Mouse (Mus musculus): ENCODE data around the gene Cux2.
A peak's percentile ranks its signal among the peaks of the same experiment; 100 is the strongest.
"Not testable (repeated sequence)": the region's sequence is repeated elsewhere in the genome, so short reads cannot be mapped to it uniquely, and the experiment has no call there.

Cux2 gene

DNA sequence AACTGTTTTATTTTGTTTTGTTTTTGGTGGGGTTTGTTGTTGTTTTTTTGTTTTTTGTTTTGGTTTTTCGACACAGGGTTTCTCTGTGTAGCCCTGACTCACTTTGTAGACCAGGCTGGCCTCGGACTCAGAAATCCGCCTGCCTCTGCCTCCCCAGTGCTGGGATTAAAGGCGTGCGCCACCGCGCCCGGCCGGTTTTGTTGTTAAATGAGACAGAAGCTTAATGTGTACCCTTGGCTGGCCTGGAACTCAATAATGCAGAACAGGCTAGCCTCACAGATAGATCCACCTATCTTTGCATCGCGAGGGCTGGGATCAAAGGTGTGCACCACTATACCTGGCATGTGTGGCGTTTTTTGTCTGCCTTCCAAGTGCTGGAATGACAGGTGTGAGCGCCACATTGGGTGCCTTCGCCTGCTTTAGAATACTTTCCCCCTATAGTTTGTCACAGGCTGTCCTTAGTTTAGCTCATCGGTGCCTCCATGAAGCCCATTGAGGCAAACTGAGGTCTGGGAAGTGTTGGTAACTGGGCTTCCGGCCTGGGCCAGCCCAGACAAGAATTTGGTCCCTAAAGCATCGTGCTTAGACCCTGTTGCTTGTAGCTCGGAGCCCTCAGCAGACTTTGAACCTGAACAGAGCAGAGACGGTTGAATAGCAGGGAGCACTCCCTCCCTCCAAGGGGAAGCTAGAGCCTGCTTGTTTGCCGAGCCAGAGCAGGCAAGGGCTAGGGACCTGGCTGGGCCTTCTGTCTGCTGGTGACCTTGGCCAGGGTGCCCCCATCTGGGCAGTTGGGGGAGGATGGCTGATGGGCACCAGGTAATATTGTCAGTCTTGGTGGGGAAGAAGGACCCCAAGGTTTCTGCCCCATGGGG lies 200.2 kb downstream of the Cux2 start:
- peak; percentile 59 for DNase-seq (ENCODE audit: low read depth, low spot score)
- H3K36me3 ChIP-seq (ENCODE audit: control insufficient read depth, insufficient read depth, low read length, poor library complexity, severe bottlenecking) = no peaks in the 10 kb centered on the region

DNA sequence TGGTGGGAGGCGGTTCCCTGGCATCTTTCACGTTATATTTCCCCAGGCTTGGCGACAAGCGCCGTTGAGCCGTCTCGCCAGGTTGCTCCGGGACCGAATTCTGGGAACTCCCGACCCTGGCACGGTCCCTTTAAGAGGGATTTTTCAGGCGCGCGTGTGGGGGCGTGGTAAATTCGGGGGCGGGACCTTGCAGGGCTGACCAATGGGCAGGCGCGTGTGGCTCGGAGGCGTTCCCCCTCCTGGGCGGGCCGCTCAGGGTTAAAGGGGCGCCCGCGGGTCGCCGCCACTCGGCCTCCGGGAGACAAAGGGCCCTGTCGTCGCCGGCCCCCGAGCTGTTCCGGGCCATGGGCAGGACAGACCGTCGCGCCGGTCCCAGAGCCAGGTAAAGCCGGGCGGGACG lies 201.2 kb downstream of the Cux2 start, which contains the start of gene Pheta1:
Pheta1 (plus strand) TSS at position 242 of the 400 bp plus-strand sequence.
- H3K27me3 ChIP-seq (ENCODE audit: control insufficient read depth, insufficient read depth, low read length, poor library complexity, severe bottlenecking) = no peaks in the 10 kb centered on the region
- peak; percentile 91 for DNase-seq (ENCODE audit: low read depth, low spot score)

More for the DNA sequence above, 200.2 kb downstream of the Cux2 start:
- no peaks in the 10 kb centered on the region for H3K27me3 ChIP-seq (ENCODE audit: control insufficient read depth, insufficient read depth, low read length, poor library complexity, severe bottlenecking)

DNA sequence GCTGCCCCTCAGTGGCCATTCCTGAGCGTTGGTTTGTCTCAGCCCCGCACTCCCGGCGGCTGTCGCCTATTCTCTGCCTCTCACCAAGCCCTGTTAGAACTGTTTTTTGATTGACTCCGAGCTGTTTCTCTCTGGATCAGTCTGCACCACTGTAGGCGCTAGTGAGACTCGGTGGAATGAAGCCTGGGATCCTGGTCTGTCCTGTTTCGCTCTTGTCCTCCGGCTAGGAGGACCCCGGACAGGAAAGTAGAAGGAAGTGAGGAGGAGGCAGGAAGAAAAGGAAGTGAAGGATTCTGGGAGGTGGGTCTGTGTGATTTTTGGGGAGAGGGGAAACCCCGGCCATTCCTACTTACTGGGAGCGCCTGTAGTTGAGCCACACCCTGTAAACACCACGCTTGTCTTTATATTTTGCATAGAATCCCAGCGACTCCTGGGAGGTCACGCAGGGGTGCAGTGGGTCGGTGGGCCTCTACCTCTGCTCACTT lies 201.8 kb downstream of the Cux2 start:
- Histone ChIP-seq H3K27me3 (ENCODE audit: control insufficient read depth, insufficient read depth, low read length, poor library complexity, severe bottlenecking) (no peaks in the 10 kb centered on the region), H3K36me3 (ENCODE audit: control insufficient read depth, insufficient read depth, low read length, poor library complexity, severe bottlenecking) (no peaks in the 10 kb centered on the region)
- peak; percentile 47 for DNase-seq (ENCODE audit: low read depth, low spot score)

More for the DNA sequence above, 201.2 kb downstream of the Cux2 start, which contains the start of gene Pheta1:
- no peaks in the 10 kb centered on the region for H3K36me3 ChIP-seq (ENCODE audit: control insufficient read depth, insufficient read depth, low read length, poor library complexity, severe bottlenecking)

DNA sequence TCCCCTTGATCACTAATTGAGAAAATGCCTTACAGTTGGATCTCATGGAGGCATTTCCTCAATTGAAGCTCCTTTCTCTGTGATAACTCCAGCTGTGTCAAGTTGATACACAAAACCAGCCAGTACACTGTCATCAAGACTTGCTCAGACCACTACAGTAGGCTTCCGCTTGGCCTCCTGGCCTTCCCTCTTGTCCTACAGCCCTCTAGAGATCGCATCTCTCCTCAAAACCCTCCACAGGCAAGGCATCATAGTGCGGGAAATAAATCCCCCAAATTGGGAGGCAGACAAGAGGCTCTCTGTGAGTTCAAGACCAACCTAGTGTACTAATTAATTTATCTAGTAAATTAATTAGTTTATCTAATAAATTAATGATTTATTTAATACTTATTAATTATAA lies 202.6 kb downstream of the Cux2 start:
- H3K27me3 ChIP-seq (ENCODE audit: control insufficient read depth, insufficient read depth, low read length, poor library complexity, severe bottlenecking); DNase-seq (ENCODE audit: low read depth, low spot score); H3K36me3 ChIP-seq (ENCODE audit: control insufficient read depth, insufficient read depth, low read length, poor library complexity, severe bottlenecking): not testable (repeated sequence)

DNA sequence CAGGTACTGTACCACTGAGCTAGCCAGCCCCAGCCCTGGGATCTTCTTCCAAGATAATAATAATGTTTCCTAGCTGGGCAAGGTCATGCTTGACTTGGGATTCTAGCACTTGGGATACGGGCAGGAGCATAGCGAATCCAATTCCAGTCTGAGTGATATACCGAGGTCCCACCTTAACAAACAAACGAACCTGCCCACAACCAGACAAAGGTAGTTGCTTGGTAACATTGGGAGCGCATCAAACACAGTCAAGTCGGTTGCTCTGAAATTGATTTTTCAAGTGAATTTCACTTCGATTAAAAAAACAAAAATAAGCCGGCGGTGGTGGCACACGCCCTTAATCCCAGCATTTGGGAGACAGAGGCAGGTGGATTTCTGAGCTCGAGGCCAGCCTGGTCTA lies 203.6 kb downstream of the Cux2 start:
- Histone ChIP-seq H3K36me3 (ENCODE audit: control insufficient read depth, insufficient read depth, low read length, poor library complexity, severe bottlenecking) (no peaks in the 10 kb centered on the region), H3K27me3 (ENCODE audit: control insufficient read depth, insufficient read depth, low read length, poor library complexity, severe bottlenecking) (no peaks in the 10 kb centered on the region)
- DNase-seq (ENCODE audit: low read depth, low spot score) = no peak

DNA sequence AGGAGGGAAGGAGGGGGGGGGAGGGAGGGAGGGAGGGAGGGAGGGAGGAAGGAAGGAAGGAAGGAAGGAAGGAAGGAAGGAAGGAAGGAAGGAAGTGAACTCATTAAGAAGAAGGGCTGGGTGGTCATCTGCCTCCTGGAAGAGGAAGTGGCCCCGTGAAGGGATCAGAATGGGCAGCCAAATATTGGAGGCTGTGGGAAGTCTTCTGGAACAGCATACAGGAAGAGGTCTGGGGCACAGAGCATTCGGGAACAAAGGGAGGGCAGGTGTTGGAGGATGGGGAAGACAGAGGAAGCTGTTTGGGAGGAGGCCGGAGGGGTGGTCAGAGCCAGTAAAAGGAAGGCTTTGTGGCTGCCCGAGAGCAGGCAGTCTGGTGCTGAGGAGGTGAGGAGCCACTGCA lies 204.5 kb downstream of the Cux2 start:
- DNase-seq (ENCODE audit: low read depth, low spot score) = peak; percentile 39
- no peaks in the 10 kb centered on the region for H3K36me3 ChIP-seq (ENCODE audit: control insufficient read depth, insufficient read depth, low read length, poor library complexity, severe bottlenecking)
- H3K27me3 ChIP-seq (ENCODE audit: control insufficient read depth, insufficient read depth, low read length, poor library complexity, severe bottlenecking) = no peaks in the 10 kb centered on the region

DNA sequence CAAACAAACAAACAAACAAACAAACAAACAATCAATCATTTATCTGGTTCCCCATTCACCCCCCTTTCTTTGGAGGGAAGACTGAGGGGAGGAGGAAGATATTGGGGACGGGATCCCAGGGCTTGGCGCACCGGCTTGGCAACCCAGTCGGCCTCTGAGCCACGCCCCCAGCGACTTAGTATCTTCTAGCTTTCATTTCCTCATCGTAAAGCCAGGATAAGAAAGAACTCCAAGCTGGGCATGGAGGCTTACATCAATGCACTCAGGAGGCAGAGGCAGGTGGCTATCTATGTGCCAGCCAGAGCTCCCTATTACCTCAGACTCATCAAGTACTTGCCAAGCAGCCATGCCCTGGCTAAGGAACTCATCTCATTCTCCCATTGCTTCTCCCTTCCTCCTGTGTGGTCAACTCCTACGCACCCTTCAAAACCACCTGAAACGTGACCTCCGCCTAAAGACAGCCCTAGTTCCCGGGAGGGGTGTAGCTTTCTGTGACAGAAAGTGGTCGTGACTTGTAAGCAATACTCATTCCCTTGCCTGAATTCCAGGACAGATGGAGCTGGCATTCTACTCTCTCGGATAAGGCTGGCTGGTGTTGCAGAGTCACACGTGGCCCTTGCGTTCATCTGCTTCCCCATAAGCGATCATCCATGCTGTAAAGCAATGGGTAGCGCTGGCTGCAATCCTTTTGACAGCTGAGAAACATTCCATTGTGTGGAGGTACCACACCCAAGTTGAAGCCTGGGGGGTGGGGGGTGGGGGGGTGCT lies 206.6 kb downstream of the Cux2 start:
- no peak for DNase-seq (ENCODE audit: low read depth, low spot score)
- H3K36me3 ChIP-seq (ENCODE audit: control insufficient read depth, insufficient read depth, low read length, poor library complexity, severe bottlenecking) = no peaks in the 10 kb centered on the region
- no peaks in the 10 kb centered on the region for H3K27me3 ChIP-seq (ENCODE audit: control insufficient read depth, insufficient read depth, low read length, poor library complexity, severe bottlenecking)

DNA sequence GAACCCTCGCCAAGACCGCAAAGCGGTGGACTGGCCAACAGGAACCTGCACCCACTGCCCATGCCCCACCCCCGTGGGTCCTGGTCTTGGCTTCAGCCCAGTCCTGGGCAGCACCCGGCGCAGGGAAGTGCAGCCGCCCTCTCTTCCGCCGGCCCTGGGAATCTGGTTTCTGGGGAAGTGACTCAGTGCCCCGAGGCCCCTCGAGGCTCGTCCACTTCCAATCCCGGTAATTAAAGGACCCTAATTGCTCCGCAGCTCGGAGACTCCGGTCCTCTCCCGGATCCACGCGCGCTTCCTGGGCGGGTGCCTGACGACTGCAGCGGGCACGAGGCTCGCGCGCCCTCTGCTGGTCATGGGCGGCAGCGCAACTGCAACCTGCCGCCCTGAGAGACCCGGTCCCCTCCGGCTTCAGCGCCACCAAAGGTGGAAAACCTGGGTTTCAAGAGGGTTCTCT lies 207.2 kb downstream of the Cux2 start:
- H3K27me3 ChIP-seq (ENCODE audit: control insufficient read depth, insufficient read depth, low read length, poor library complexity, severe bottlenecking) = no peaks in the 10 kb centered on the region
- peak; percentile 88 for DNase-seq (ENCODE audit: low read depth, low spot score)

DNA sequence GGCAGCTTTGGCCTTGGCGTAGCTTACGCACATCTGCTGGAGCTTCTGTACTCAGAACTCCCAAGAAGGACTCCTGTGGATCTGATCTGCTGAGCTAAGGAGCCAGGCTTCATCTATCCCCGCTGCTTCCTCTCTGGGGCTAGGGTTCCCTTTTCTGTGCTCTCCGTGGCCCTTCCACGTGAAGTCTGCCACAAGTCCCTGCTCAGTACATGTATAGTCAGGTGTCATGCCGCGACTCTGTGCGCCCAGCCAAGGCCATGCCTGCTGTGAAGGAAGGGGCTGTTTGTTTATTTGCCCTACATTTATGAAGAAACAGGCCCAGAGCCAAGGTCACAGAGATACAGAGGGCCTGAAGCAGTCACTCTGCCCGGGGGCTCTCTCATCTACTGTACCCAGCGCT lies 207.9 kb downstream of the Cux2 start:
- H3K27me3 ChIP-seq (ENCODE audit: control insufficient read depth, insufficient read depth, low read length, poor library complexity, severe bottlenecking) = no peaks in the 10 kb centered on the region
- peak; percentile 43 for DNase-seq (ENCODE audit: low read depth, low spot score)

More for the DNA sequence above, 207.2 kb downstream of the Cux2 start:
- no peaks in the 10 kb centered on the region for H3K36me3 ChIP-seq (ENCODE audit: control insufficient read depth, insufficient read depth, low read length, poor library complexity, severe bottlenecking)

DNA sequence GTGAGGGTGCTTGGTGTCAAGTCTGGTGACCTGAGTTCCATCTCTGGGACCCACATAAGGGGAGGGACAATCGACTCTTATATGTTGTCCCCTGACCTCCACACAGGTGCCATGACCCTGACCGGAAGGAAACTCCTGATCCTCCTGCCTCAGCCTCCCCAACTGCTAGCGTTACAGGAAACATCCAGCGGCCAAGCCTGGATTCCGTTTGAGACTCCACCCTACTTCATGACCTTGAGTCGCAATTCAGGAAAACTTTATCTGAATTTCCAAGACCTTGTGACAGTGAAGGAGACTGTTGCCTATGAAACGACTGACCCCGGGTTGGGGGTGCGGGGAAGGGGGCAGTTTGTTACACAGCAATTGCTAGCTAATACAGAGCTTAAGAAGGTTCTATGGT lies 208.4 kb downstream of the Cux2 start:
- H3K36me3 ChIP-seq (ENCODE audit: control insufficient read depth, insufficient read depth, low read length, poor library complexity, severe bottlenecking) = no peaks in the 10 kb centered on the region

More for the DNA sequence above, 207.9 kb downstream of the Cux2 start:
- no peaks in the 10 kb centered on the region for H3K36me3 ChIP-seq (ENCODE audit: control insufficient read depth, insufficient read depth, low read length, poor library complexity, severe bottlenecking)

DNA sequence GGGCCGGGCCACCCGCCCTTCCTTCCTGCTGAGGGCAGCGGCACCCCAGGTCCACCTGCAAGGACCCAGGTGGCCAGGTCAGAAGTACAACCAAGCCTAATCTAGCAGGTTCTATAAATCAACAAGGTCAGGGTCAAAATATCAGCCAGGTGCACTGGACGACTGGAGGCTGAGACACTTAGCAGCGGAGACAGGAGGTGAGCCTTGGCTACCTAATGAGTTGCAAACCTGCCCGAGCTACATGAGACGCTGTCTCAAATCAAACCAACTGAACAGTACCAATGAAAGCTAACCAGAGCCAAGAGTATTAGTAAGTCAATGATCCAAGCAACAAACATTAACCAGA lies 210.8 kb downstream of the Cux2 start:
- H3K36me3 ChIP-seq (ENCODE audit: control insufficient read depth, insufficient read depth, low read length, poor library complexity, severe bottlenecking) = no peaks in the 10 kb centered on the region
- H3K27me3 ChIP-seq (ENCODE audit: control insufficient read depth, insufficient read depth, low read length, poor library complexity, severe bottlenecking) = no peaks in the 10 kb centered on the region
- no peak for DNase-seq (ENCODE audit: low read depth, low spot score)

More for the DNA sequence above, 208.4 kb downstream of the Cux2 start:
- H3K27me3 ChIP-seq (ENCODE audit: control insufficient read depth, insufficient read depth, low read length, poor library complexity, severe bottlenecking) = no peaks in the 10 kb centered on the region
- no peak for DNase-seq (ENCODE audit: low read depth, low spot score)

DNA sequence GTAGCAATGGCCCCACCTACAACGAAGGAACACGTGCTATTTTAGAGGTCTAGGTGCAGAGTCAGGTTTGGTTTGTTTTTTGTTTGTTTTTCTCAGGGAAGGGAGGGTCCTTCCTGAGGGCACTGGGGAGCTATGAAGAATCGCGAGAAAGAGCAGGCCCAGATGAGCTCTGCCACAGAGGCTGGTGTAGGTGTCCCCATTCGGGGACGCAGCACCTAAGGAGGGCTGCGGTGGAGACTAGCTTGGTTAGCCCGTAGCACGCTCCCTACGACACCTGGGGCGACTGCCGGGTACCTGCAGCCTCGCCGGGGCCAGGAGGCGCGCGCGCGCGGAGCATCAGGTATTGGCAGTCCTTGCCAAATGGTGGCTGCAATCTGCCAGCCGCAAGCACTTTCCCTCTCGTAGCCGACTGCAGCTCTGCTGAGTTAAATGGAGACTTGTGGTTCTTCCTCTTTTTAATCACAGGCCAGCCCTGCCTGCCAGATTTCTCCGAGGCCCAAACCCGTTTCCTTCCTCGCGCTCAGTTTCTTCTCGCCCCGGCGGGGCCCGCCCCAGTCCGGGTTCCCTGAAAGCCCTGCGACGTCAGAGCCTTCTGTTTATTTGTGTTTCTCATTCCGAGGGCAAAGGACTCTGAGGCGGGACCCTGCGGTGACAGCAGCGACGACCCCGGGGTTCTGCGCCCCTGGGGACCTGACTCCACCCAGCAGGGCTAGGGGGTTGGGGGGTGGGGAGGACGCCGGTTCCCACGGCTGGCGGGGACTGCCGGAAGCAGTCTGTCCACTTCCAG lies 211.4 kb downstream of the Cux2 start:
- Histone ChIP-seq H3K36me3 (ENCODE audit: control insufficient read depth, insufficient read depth, low read length, poor library complexity, severe bottlenecking) (no peaks in the 10 kb centered on the region), H3K27me3 (ENCODE audit: control insufficient read depth, insufficient read depth, low read length, poor library complexity, severe bottlenecking) (no peaks in the 10 kb centered on the region)
- peak; percentile 86 for DNase-seq (ENCODE audit: low read depth, low spot score)

DNA sequence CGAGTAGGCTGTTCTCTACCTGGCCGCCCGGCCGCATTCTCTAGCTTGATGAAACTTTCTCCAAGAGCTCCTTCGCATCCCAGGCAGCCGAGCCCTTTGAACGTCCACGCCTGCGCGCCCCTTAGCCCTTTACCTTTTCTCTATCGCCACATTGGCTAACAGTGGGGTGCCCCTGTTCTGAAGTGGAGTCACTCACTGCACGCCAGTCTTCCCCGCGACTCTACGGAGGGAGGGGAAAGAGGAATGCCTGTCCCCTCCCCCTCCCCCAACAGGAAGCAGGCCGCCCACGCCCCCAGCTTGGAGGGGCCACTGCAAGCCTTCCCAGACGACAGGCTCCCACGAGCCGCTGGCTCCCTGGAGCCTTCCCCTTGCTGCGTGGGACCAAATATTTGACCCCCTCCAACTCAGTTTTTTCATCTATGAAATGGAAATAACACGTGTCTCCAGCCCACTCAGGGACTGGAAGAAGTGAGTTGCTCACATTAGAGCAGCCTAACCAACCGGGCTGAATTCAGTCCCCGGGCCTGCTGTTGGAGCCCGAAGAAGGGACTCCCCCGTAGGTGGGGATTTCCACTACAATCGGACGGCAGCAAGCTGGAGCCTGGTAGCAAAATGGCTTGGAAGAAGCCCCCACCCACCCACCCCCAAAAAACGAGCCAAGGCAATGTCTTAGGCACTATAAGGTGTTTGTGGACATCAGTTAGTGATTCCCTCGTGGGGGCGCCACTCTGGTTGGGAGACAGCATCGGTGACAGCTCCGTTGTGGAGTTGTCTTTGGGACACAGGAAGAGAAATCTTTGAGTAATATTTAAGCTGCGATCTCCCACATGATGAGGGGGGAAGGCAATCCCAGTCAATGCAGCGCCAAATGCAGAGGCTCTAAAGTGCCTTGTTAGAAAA lies 212.2 kb downstream of the Cux2 start, which contains the start of gene Sh2b3:
Sh2b3 (minus strand) TSS at position 206 of the 900 bp plus-strand sequence.
- DNase-seq (ENCODE audit: low read depth, low spot score) = peak; percentile 69
- Histone ChIP-seq H3K27me3 (ENCODE audit: control insufficient read depth, insufficient read depth, low read length, poor library complexity, severe bottlenecking) (no peaks in the 10 kb centered on the region), H3K36me3 (ENCODE audit: control insufficient read depth, insufficient read depth, low read length, poor library complexity, severe bottlenecking) (no peaks in the 10 kb centered on the region)
